Mouse (Mus musculus) layer of hippocampus, adult 9-11 months (tissue): ENCODE results near the gene Tln1.
A peak's percentile ranks its signal among the peaks of the same experiment; 100 is the strongest.
"Not testable (repeated sequence)": the region's sequence is repeated elsewhere in the genome, so short reads cannot be mapped to it uniquely, and the experiment has no call there.

Experiments
- DNase-seq: peaks from one replicate; pipeline ENCODE4 v3.0.0; 2022

Tln1 gene

DNA sequence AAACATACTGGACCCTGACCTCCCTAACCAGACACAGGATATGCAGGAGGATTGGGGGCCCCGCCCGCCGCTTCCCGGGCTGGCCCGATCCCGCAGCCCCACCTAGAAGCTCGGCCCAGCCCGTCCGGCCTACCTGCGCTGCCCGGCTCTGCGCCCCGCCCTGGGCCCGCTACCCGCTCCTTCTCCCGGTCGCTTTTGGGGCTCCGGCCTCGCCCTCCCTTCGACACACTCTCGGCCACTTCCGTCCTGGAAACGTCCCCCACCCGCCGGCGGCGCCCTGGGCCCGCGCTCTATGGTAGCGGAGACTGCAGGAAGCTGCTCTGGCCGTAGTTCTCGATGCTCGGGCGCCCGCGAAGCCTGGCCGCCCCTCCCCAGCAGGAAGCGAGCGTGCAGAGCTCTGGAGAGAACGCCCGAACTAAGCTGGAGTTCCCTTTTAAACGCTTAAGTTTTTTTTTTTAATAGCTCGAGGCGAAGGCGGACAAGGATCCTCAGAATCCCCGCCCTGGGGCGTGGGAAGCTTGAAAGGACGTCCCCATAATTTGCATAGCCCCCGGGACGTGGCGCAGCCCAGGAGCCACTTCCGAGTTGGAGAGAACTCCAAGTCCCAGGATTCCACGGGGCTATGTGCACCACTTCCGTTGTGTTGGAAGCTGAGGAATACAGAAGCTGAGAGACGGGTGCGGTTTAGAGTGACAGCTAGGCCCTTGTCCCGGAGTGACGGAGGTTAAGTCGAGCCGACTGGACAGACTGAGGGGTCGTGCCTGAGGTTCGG lies at the start of gene Tln1, which contains the start of gene Creb3:
Gene Tln1, minus strand, starts transcription at position 695 of the 772 bp plus-strand sequence.
Gene Creb3, plus strand, starts transcription at position 336 of the 772 bp plus-strand sequence.
- peak; percentile 96 for DNase-seq

DNA sequence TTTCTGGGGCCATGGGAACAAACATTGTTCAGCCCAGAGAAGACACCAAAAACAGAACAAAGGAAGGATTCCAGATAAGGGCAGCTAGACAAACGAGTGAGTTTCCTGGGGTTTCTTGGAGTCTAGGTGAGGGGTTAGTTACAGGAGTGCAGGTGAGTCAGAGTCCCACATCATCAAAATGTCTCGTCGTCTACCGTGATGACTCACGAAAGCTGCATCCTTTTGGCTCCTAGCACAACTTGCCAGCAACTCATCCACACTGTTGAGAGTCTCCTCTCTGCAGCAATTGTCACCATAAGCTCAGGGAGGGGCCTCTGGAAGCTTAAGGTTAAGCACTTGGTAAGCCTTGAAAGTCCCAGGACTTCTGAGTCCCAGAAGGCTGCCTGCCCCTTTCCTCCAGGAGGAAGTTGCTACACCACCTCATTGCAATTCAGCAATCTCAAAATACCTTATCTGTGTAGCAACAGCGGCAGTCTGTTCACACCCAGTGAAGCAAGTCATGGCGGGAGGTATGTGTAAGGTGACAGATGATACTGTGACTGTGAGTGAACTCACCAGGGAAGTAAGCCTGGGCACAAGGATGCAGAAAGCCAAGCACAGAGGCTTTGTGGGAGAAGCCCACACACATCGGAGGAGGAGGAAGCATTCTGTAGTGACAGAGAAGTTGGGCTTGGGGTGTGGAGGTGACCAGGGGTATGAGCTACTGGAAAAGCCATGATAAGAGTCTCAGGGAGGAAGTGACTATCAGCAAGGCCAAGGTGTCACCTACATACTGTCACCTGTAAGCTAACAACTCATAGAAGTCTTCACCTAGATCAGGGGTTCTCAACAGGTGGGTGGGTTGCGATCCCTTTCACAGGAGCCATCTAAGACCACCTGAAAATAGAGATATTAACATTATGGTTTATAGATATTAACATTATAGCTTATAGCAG lies 42.5 kb upstream of the Tln1 start:
- DNase-seq = no peak

DNA sequence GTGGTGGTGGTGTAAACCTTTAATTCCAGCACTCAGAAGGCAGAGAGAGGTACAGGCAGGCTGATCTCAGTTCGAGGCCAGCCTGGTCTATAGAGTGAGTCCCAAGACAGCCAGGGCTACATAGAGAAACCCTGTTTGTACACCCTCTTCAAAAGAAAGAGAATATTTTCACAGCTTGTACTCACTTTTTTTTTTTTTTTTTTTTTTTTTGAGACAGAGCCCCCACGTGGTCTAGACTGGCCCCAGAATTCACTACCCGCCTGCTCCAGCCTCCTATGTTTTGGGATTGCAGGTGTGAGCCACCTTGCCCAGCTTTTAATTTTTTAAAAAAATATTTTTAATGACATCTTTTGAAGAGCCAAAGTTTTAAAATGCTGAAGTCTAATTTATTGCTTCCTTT lies 41.6 kb upstream of the Tln1 start:
- no peak for DNase-seq

DNA sequence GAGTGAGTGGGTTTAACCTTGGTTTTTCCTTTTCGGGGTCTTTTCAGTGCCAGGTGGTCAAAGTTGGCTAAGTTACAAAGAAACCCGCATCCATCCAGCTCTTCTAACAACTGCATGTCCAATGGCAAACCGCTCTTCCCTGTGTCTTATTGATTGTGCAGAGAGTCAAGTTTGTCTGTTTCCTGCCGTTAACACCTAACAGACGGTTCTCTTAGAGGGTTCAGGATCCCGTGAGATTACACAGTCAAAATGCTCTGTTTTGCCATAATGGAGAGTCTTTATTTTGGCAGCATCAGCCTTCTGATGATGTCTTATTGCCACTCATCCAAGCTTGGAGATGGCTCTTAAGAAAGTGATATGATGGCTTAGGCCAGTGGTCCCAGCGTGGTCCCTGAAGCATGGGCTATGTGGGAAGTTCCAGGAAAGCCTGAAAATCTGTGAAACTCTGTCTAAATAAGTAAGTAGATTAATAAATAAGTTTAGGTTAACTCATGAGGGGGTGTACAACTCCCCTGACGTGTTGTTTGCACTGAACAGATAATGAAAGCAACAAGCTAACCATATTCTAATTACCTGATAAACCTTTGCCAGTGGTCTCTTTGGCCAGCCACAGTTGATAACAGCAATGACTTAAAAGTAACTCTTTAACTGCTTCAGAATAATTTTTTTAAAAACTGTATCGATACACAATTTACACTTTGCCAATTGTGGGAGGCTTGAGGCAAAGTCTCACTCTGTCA lies 37.9 kb upstream of the Tln1 start:
- no peak for DNase-seq

DNA sequence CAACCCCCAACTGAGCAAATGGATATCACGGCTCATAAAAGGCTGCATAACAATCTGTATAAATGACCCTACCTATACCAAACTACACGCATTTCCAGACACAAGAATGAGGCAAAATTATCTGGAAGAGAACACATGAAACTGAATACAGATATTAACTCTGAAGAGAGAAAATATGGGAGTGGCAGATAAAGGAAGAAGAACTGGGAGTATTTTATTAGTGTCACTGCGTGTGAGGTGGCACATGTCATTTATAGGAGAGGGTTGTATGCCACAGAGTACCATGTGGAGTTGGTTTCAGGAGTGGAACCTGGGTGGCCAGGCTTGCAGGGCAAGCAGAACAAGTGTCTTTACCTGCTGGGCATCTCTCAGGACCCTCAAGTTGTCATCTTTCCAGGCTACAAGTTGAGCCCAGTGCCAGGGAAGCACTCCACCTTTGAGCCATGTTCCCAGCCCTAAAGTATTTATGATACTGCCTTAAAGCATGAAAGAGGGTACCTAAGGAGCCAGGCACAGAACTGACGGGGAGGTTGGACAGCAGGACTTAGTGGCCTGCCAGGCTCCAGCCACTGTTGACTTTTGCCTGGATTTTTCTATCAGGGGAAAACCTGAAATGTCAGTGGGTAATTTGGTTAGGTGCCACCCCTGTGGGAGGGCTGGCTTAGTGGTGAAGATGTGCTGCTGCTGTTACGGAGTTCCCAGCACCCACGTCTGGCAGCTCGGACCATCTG lies 36.3 kb upstream of the Tln1 start:
- DNase-seq = no peak

DNA sequence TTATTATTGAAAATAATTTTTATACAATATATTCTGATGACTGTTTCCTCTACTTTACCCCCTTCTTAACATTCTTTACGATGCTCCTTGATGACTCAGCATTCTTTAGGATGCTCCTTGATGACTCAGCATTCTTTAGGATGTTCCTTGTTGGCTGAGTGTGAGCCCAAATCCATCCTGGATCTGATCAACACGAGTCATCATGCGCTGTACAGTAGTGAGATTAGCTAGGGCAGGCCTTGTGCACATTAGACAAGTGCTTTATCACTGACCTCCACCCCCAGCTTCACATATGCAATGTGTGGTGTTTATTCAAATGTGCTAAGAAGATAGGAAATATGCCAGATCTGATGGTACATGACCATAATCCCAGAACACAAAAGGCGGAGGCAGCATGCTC lies 35.7 kb upstream of the Tln1 start:
- no peak for DNase-seq

DNA sequence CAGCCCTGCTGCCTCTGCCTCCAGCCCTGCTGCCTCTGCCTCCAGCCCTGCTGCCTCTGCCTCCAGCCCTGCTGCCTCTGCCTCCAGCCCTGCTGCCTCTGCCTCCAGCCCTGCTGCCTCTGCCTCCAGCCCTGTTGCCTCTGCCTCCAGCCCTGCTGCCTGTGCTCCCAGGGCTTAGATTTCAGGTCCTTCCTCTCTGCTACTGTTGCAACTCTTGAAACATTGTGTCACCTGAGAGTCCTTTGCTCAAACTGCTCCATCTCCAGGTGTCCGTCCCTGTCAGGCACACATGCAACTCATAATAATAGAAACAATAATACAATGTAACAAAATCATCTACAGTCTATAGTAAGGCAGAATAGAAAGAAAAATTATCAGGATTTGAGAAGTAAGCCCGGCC lies 34.1 kb upstream of the Tln1 start:
- not testable (repeated sequence) for DNase-seq

DNA sequence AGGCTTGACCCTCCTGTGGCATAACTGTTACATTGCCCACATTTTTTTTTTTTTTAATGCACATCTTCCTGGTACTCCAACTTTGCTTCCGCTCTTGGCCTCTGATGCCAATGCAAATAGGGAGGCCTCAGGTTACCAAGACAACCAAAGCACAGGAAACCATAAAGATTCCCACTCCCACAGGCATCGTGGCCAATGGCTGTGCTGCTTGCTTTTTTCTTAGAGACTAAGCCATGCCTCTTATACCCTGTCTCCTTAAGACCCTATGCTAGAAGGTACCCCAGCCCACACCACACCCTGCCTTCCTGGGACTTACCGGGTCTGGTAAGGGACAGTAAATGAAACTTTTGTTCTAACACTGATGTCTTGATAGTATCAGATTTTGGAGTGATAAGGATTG lies 31.0 kb upstream of the Tln1 start:
- no peak for DNase-seq

DNA sequence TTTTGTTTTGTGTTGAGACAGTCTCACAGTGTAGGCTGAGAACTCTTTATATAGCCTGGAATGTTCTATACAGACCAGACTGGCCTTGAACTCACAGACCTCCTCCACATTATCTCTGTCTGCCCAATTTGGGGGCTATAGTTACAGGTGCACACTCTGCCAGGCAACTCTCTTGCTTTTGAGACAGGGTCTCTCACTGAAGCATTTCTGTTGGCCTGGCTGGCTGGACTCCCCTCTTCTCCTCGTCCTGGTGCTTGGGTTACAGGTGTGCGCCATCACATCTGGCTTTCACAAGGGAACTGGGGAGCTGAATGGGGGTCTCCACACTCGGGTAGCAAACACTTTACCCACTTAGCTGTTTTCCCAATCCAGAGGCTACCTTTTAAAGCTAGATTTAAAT lies 29.5 kb upstream of the Tln1 start:
- DNase-seq = no peak

DNA sequence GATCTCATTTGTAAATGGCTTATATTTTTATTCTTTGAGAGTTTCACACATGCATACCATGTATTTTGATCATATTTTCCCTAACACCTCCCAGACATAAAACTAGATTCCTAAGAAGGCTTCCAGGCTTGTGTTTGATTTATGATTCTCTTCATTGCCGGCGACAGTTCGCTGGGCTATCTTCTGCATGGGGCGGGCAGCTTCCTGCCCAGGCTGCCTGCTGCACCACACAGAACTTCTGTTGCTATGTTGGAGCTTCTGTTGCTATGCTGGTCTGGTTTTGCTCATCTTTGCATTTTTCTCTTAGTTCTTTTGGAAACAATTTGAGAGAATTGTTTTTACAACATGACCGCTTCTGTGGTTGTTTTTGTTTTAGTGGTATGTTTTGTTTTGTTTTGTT lies 29.1 kb upstream of the Tln1 start:
- no peak for DNase-seq

DNA sequence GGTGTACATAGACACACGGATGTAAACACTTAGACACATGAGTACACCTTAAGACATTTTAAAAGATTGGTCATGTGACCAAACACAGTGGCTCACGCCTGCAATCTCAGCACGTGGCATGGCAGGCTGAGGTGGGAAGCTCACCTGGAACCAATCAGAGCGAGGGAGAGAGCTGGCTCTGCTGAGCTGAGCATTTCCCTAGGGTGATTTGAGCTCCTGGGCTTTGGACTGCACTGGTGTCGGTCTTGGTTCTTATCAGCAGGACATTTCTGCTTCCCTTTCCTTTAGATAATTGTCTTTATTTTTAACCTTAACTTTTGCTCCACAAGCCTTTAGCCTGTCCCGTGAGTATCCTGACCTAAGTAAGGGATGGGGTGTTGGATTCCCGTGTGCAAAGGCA lies 25.2 kb upstream of the Tln1 start:
- no peak for DNase-seq

DNA sequence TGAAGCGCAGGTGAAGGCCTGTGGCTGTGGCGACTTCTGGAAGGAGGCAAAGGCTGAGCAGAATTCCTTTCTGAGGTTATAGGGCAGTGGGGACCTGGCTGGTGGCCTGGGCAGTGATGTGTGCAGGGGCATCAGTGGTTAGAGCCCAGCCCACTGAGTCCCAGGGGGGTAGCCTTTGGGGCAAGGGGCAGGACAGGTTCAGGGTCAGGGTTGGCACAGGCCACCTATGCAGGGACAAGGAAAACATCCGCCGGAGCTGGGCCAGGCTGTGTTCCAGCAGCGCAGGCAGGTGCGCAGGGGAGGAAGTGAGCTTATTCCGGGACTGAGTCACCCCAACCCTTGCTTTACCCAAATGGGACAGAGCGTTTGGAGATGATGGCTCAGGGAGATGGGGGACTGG lies 23.9 kb upstream of the Tln1 start:
- DNase-seq = no peak

DNA sequence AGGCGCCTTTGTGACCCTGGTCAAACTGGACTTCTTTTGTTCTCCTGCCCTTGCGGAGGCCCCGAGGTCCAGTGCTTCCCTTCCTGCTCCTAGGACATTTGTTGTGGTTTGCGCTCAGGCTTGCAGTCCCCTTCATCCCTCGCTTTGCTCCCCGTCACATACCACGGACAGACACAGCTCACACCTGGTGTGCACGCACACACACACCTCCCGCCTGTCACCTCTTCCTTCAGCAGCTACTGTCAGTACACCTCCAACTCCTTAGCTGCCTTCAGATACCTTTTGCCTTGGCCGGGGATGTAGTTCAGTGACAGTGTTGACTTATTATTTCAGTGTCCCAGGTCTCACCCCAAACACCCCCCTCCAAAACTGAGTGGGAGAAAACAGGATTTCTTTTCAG lies 23.2 kb upstream of the Tln1 start:
- no peak for DNase-seq

DNA sequence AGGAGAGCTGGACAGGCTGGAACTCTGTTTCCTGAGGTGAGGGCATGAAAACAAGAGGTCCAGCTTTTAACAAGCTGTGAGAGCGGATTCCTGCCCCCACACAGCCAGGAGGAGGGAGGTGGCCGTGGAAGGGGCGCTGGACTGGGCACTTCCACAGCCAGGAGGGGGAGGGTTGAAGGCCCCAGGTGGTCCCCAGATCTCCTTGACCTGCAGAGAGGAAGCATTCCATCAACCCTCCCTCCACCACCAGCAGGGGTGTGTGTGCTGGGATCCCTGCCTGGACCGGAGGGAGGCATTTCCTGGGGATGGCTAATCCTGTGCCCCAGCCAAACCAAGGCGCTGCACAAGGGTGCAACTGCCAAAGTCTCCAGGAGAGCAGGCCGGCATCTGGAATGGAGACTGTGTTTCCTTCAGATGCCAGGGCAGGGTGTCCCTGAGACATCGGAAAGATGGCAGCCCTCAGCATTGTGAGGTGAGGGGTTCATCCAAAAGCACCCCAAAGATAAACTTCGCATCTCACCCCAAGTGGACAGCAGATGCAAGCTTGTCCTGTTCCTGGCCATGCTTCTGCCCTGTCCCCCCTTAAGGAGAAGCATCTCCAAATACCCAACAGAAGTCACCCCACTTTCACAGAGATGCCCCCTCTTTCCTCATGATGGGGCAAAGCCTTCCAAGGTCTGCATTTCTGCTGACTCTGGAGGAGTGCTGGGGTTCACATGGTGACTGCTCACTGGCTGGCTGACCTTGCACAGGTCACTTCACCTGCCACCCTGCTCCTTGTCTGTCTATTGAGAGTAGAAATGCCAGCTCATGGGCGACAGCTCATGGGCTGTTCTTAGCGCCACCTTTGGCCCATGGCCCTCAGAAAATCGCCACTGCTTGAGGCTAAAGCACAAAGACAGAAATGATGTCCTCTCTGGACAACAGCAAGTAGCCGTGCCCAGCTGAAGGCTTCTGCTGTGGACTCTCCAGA lies 22.2 kb upstream of the Tln1 start, which contains the start of gene Msmp:
Gene Msmp, minus strand, starts transcription at position 51 of the 973 bp plus-strand sequence.
- DNase-seq = no peak

DNA sequence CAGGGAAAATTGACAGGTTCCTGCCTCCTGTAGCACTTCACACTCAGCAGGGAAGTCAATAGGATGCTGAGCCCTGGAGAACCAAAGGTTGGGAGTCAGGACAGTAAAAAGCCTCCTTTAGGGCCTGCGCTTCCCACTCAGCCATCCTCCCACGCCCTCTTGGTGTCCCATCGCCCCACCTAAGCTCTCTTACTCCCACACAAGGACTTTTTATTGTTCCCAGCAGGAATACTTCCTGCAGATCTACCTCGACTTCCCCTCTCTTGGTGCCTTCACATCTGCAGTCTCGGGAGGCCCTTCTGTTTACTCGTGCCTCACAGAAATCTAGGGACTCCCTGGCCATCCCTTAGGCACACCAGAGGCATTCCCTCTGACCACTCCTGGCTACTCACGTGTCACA lies 20.9 kb upstream of the Tln1 start:
- no peak for DNase-seq

DNA sequence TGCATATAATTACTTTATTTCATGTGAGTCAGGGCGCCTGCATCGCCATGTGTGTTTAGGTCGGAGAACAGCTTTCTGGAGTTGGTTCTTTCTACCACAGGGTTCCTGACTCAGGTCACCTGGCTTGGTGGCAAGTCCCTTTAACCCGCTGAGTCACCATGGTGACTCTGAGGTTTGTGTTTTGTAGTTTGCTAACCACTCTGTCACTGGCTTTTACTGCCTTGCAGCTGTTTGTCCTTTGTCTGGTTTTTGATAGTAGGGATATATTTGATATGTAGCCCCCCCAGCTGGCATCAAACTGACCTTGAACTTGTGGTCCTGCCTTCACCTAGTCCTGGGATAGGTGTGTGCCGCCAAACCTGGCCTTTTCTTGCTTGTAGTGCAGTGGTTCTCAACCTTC lies 19.8 kb upstream of the Tln1 start:
- no peak for DNase-seq

DNA sequence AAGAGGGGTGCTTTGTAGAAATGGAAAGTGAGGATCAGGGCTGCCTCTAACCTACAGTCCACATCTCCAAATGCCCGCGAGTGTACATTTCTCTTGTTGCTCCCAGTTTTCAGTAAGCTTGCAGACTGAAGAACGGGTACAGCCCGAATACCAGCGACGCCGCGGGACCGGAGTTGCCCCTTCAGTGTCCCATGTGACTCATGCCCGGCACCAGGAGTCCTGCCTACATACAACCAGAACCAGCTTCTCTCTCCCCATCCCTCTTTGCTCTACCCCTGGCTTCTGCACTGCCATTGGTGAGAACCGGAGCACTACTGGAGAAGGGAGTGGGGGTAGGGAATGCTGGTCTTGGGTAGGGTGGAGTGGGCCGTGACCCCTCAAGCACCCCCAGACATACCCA lies 18.9 kb upstream of the Tln1 start:
- DNase-seq = no peak

DNA sequence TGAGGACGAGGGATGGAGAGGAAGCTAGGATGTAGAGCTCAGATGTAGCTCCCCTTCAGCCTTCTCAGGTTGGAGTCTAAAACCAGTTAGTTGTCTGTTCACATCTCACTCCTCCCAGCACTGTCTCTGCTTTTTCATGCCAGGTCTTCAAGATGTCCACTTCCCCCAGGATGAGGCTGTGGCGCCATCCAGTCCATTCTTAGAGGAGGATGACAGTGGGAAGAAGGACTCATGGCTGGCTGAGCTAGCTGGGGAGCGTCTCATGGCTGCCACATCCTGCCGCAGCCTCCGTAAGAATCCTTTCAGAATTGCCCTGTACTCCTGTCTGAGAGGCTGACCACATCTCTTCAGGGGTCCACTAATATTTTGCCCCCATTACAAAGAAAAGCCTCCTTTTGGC lies 18.2 kb upstream of the Tln1 start:
- DNase-seq = no peak

DNA sequence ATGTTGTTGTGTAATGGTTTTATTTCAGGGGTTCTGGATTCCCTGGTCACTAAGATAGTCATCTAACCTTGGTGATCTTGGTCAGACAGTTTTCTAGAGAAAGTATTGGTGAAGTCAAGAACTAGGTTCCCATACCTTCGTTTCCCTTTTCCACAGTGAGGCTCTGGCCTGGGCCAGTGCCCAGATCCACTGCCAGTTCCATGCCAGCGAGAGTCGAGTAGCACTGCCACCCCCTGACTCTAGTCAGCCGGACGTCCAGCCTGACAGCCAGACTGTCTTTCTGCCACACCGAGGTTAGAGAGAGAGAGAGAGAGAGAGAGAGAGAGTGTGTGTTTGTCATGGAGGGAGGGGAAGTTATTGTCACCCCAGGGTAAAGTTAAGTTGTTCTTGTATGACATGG lies 17.2 kb upstream of the Tln1 start:
- DNase-seq = no peak

DNA sequence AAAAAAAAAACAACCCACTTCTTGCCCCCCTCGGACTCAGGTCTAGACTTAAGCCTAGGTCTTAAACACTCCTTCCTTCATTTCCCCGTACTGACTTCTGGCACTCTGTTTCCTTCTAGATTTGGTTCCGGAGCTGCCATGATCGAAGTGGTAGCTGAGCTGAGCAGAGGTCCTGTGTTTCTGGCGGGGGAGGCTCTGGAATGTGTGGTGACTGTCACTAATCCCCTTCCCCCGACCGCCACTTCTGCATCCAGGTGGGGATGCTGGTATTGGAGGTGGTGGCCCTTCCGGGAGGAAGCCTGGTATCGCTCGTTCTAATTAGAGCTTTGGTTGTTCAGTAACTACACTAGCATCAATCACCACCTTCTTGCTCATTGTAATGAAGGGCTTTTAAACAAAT lies 16.8 kb upstream of the Tln1 start:
- DNase-seq = no peak
